Mouse (Mus musculus) liver, adult 2 months (tissue): ENCODE results near the gene Coro1c. TPM values are rescaled to one million over a fixed set of nuclear protein-coding genes. Genes with fewer than 3 reads are reported as not detected.
A peak's percentile ranks its signal among the peaks of the same experiment; 100 is the strongest.

Source experiments
- DNase-seq: peaks from one replicate; pipeline ENCODE4 v3.0.0-alpha.2; 2011; ENCODE audit warnings: low read depth, low spot score; ENCODE audit errors: extremely low read depth
- H3K27ac ChIP-seq: fragments of 200-500 bp; replicated peaks from 2 replicates; pipeline ENCODE4 v1.5.1; 2012; ENCODE audit warnings: low read depth, mild to moderate bottlenecking, control low read depth, inconsistent platforms, low read length; ENCODE audit not compliant: insufficient read depth
- H3K27me3 ChIP-seq: fragments of 200-500 bp; 2 replicates; pipeline ENCODE4 v1.6.1; 2012; ENCODE audit warnings: mild to moderate bottlenecking, moderate library complexity, low read length, inconsistent platforms; ENCODE audit not compliant: control insufficient read depth, insufficient read depth
- H3K36me3 ChIP-seq: fragments of 200-500 bp; 2 replicates; pipeline ENCODE4 v1.6.1; 2012; ENCODE audit warnings: low read length, inconsistent platforms; ENCODE audit not compliant: control insufficient read depth, insufficient read depth
- H3K4me1 ChIP-seq: fragments of 200-500 bp; 2 replicates; pipeline ENCODE4 v1.6.1; 2011; ENCODE audit warnings: low read length; ENCODE audit not compliant: control insufficient read depth, insufficient read depth
- H3K4me3 ChIP-seq: fragments of 200-500 bp; 2 replicates; pipeline ENCODE4 v1.5.1; 2011; ENCODE audit warnings: low read depth, mild to moderate bottlenecking, control low read depth, low read length, moderate library complexity; ENCODE audit not compliant: insufficient read depth
- H3K79me2 ChIP-seq: fragments of 200-500 bp; 2 replicates; pipeline ENCODE4 v1.6.1; 2012; ENCODE audit warnings: inconsistent platforms, mild to moderate bottlenecking, low read length, moderate library complexity; ENCODE audit not compliant: control insufficient read depth, insufficient read depth
- H3K9ac ChIP-seq: fragments of 200-500 bp; 2 replicates; pipeline ENCODE4 v1.6.1; 2012; ENCODE audit warnings: low read depth, mild to moderate bottlenecking, control low read depth, inconsistent platforms, low read length
- CTCF ChIP-seq: fragments of 200-500 bp; IDR thresholded peaks from 2 replicates; pipeline ENCODE4 v1.5.1; 2011; ENCODE audit warnings: low read depth, low read length, control low read depth
- POLR2A ChIP-seq: fragments of 200-500 bp; IDR thresholded peaks from 2 replicates; pipeline ENCODE4 v1.6.1; 2011; ENCODE audit warnings: low read length, control low read depth; ENCODE audit not compliant: insufficient read depth; ENCODE audit errors: extremely low read depth
- WGBS: fragments of 180-500 bp; shearing (Covaris S2); methylation state at CpG from one replicate; pipeline ENCODE4 v1.1.7; 2018; 5-methylcytosine and 5-hydroxymethylcytosine counted together
- polyA plus RNA-seq: library from polyadenylated mRNA; depleted of rRNA; stranded (reverse); fragments of >200 nt; gene quantifications from 2 replicates; pipeline ENCODE4 v1.2.3, GENCODE M21; 2012; rRNA removed
- total RNA-seq: library from RNA; depleted of rRNA; stranded (reverse); fragments of >200 nt; gene quantifications from 2 replicates; pipeline ENCODE4 v1.2.3, GENCODE M21; 2014; rRNA removed

Coro1c gene
- 11.8 and 14.0 TPM in 2 replicates for total RNA-seq
- 12.0 and 13.6 TPM in 2 replicates for polyA plus RNA-seq

DNA sequence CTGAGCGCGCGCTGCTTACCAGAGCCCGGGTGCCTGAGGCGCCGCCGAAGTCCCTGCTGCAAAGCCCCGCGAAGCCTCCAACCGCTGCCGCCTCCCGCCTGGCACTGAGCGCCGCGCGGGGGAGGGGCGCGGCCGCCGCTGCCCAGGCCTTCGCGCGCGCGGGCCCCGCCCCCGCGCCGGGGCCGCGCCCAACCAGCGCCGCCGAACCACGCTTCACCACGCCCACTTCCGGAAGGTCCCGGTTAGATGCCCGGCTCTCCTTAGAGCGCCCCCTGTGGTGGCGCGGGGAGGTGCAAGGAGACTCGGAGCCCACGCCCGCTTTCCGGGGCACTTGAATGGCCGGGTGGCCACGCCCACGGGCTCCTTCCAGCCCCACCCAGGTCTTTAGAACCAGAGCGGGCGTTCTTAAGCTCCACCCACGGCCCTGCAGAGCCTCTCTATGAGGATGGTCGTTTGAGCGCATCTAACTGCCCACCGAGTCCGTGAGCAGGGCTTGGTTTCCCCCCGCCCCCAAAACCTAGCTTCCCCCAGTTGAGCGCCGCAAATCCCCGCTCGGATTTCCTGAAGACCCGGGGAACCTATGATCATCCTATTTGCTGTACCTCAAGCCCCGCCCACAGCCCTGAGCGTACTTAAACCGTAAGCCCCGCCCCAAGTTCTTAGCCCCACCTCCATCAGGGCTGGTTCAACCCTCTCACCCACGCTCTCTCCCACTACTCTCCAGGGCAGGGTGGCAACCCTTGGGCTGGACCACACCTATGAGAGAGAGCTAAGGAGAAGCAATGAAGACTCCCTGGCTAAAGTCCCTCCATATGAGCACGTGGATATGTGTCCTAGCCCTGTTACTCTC lies at the start of gene Coro1c:
TSS of gene Coro1c (minus strand) at position 167 of the 850 bp plus-strand sequence.
- Histone ChIP-seq H3K27ac (peak within 1 kb of the TSS; percentile 40), H3K4me1 (peaks cover 3% of the 10 kb centered on the region), H3K79me2 (peaks cover 12% of the 10 kb centered on the region), H3K9ac (peak within 1 kb of the TSS; percentile 80), H3K27me3 (no peaks in the 10 kb centered on the region), H3K4me3 (peak within 1 kb of the TSS; percentile 75), H3K36me3 (no peaks in the 10 kb centered on the region)
- DNase-seq = peak; percentile 67
- under 1% methylated on average over 68 of the region's 68 CpGs for WGBS
- TF ChIP-seq POLR2A = peak; percentile 52; the same call in 1 of the 2 replicates
- peak; percentile 87 for TF ChIP-seq CTCF

DNA sequence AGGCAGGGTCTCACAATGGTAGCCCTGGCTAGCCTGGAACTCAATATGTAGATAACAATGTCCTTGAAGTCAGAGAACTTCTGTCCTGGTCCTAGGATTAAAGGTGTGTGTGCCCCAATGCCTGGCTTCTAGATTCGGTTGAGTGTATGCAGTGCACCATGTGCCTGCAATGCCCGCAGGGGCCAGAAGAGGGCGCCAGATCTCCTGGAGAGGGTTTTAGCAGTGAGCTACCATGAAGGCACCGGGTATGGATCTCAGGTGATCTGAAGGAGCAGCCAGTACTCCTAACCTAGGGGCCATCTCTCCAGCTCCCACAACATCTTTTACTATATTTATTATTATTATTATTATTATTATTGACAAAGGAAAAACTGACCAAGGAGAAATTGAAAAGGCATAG lies 48.0 kb upstream of the Coro1c start:
- no peak for TF ChIP-seq POLR2A
- peak; percentile 98 for TF ChIP-seq CTCF
- peak; percentile 41 for DNase-seq
- H3K4me1 ChIP-seq = peaks cover 4% of the 10 kb centered on the region; the same call in 1 of the 2 replicates
- H3K27me3 ChIP-seq = no peaks in the 10 kb centered on the region
- H3K4me3 ChIP-seq = no peak overlapping the region
- no peak overlapping the region for H3K27ac ChIP-seq
- WGBS = 8% methylated on average over 4 of the region's 4 CpGs
- H3K9ac ChIP-seq = no peak overlapping the region
- H3K36me3 ChIP-seq = peaks cover 14% of the 10 kb centered on the region; the same call in 1 of the 2 replicates
- no peaks in the 10 kb centered on the region for H3K79me2 ChIP-seq

- WGBS = 90% methylated on average over 8 of the region's 8 CpGs
- Histone ChIP-seq H3K4me1 (peaks cover 4% of the 10 kb centered on the region; the same call in 1 of the 2 replicates), H3K79me2 (no peaks in the 10 kb centered on the region), H3K9ac (no peak overlapping the region), H3K36me3 (peaks cover 19% of the 10 kb centered on the region; the same call in 1 of the 2 replicates), H3K27ac (no peak overlapping the region), H3K4me3 (no peak overlapping the region), H3K27me3 (no peaks in the 10 kb centered on the region)
- TF ChIP-seq POLR2A (no peak), CTCF (no peak)
- no peak for DNase-seq
These were observed 47.1 kb upstream of the Coro1c start for GRCm38 (mm10) chr5:113955691-113956090.

DNA sequence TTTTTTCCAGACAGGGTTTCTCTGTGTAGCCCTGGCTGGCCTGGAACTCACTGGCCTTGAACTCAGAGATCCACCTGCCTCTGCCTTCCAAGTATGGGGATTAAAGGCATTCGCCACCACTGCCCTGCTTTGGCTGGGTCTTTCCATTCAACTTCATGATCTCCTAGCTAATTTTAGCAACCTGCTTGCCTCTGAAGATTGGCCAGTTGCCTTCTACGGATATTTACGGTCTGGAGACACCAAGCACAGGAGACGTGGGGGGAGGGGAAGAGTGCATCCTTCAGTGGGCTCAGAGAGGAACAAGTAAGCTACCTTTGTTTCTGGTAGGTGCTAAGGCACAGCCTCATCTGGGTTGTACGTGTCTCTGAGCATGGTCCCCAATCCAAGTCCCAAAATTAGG lies 46.7 kb upstream of the Coro1c start:
- no peaks in the 10 kb centered on the region for H3K79me2 ChIP-seq
- no peak for DNase-seq
- WGBS = 82% methylated on average over 5 of the region's 5 CpGs
- no peaks in the 10 kb centered on the region for H3K27me3 ChIP-seq
- H3K4me3 ChIP-seq = no peak overlapping the region
- H3K4me1 ChIP-seq = peaks cover 4% of the 10 kb centered on the region; the same call in 1 of the 2 replicates
- no peak for TF ChIP-seq CTCF
- TF ChIP-seq POLR2A = no peak
- no peak overlapping the region for H3K27ac ChIP-seq
- H3K9ac ChIP-seq = no peak overlapping the region
- peaks cover 22% of the 10 kb centered on the region; the same call in 1 of the 2 replicates for H3K36me3 ChIP-seq

DNA sequence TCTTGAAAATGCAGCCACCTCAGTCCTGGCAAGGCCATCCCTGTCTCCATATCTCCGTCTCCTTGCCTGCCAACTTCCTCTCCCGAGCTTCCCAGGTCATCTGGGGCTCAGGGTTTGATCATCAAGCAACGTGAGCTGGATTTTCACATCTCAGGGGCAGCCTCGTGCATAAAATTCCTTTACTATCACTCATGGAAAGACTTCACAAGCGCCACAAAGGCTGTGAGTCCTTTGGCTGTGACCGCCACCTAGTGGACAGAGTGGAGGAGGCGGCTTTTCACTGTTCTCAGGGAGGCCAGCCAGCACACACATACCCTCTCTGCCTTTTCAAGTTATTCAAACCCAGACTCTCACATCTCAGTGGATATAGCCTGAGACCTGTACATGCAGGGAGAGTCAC lies 45.9 kb upstream of the Coro1c start:
- WGBS = 30% methylated on average over 7 of the region's 7 CpGs
- H3K79me2 ChIP-seq = no peaks in the 10 kb centered on the region
- H3K36me3 ChIP-seq = peaks cover 23% of the 10 kb centered on the region; the same call in 1 of the 2 replicates
- no peak overlapping the region for H3K4me3 ChIP-seq
- H3K9ac ChIP-seq = no peak overlapping the region
- no peak overlapping the region for H3K27ac ChIP-seq
- no peaks in the 10 kb centered on the region for H3K4me1 ChIP-seq
- no peaks in the 10 kb centered on the region for H3K27me3 ChIP-seq
- TF ChIP-seq POLR2A (no peak), CTCF (peak; percentile 93)
- peak; percentile 26 for DNase-seq
